Mouse (Mus musculus) heart, adult 8-10 months (tissue): ENCODE measurements at regions not wholly inside any gene's neighbourhood (a gene's known extent, or its start where the extent isn't known, plus 50 kb on each side); places are given as distances from the start of the nearest gene placed in this dataset.
"Not testable (repeated sequence)": the region's sequence is repeated elsewhere in the genome, so short reads cannot be mapped to it uniquely, and the experiment has no call there.

Experiments used
- DNase-seq: peaks from one replicate; pipeline ENCODE4 v3.0.0; 2022; ENCODE audit warnings: low spot score

- no peak for DNase-seq
Observed at GRCm38 (mm10) chr11:63211501-63211900, 82.7 kb downstream of the Pmp22 start.

- DNase-seq: peak; percentile 67
Observed at GRCm38 (mm10) chr11:63213043-63213442, 84.3 kb downstream of the Pmp22 start.

GRCm38 (mm10) chr11:63213901-63214425 is 85.2 kb downstream of the Pmp22 start:
- no peak for DNase-seq

GRCm38 (mm10) chr11:63215993-63216392 is 87.2 kb downstream of the Pmp22 start:
- DNase-seq: no peak

GRCm38 (mm10) chr11:63217049-63217448 is 88.3 kb downstream of the Pmp22 start:
- no peak for DNase-seq

GRCm38 (mm10) chr11:63226471-63226870 is 97.7 kb downstream of the Pmp22 start:
- DNase-seq: no peak

GRCm38 (mm10) chr11:63230786-63231185 is 102.0 kb downstream of the Pmp22 start:
- peak; percentile 6 for DNase-seq

GRCm38 (mm10) chr11:63233172-63233966 is 104.6 kb downstream of the Pmp22 start:
- no peak for DNase-seq

- no peak for DNase-seq
Observed at GRCm38 (mm10) chr11:63234481-63234880, 105.7 kb downstream of the Pmp22 start.

- no peak for DNase-seq
Observed at GRCm38 (mm10) chr11:63238655-63239054, 109.9 kb downstream of the Pmp22 start.

- no peak for DNase-seq
Observed at GRCm38 (mm10) chr11:63243906-63244416, 115.2 kb downstream of the Pmp22 start.

GRCm38 (mm10) chr11:63245041-63245440 is 116.3 kb downstream of the Pmp22 start:
- no peak for DNase-seq

GRCm38 (mm10) chr11:63246052-63246661 is 117.4 kb downstream of the Pmp22 start:
- no peak for DNase-seq

GRCm38 (mm10) chr11:63252012-63252856 is 123.5 kb downstream of the Pmp22 start:
- no peak for DNase-seq

GRCm38 (mm10) chr11:63252968-63253602 is 124.3 kb downstream of the Pmp22 start:
- no peak for DNase-seq

GRCm38 (mm10) chr11:63264432-63265061 is 135.8 kb downstream of the Pmp22 start:
- DNase-seq: no peak

GRCm38 (mm10) chr11:63266290-63266689 is 137.5 kb downstream of the Pmp22 start:
- not testable (repeated sequence) for DNase-seq

GRCm38 (mm10) chr11:63276641-63277040 is 147.9 kb downstream of the Pmp22 start:
- DNase-seq: no peak

- DNase-seq: no peak
Observed at GRCm38 (mm10) chr11:63281839-63282238, 153.1 kb downstream of the Pmp22 start.

- no peak for DNase-seq
Observed at GRCm38 (mm10) chr11:63282541-63282940, 153.8 kb downstream of the Pmp22 start.

GRCm38 (mm10) chr11:63286026-63286425 is 157.2 kb downstream of the Pmp22 start:
- DNase-seq: no peak
